Mouse (Mus musculus) olfactory bulb, adult 2 months (tissue): Measurements from ENCODE around the gene Sdccag8.

Experiments used
- CTCF ChIP-seq: fragments of 200-500 bp; IDR thresholded peaks from 2 replicates; pipeline ENCODE4 v1.5.1; 2012; ENCODE audit warnings: low read depth, mild to moderate bottlenecking, low read length, moderate library complexity; ENCODE audit not compliant: insufficient read depth
- POLR2A ChIP-seq: fragments of 200-500 bp; IDR thresholded peaks from 2 replicates; pipeline ENCODE4 v1.6.1; 2012; ENCODE audit warnings: mild to moderate bottlenecking, low read depth, low read length, moderate library complexity; ENCODE audit not compliant: insufficient read depth

DNA sequence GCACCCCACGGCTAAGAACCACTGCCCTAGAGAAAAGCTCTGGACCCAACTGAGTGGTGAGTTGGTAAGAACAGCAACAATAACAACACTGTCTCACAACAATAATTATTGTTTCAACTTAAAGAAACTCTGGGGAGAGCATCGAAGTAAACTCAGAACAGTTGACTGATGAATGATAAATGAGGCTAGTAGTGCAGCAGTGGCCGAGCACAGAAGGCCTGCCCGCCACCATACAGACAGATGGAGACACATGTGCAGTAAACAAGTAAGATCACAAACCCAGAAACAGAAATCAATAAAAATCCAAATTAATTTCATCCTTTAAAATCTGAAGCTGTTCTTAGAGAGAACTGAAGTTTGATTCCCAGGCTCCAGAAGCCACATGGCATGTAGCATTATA lies 225.6 kb downstream of the Sdccag8 start:
- TF ChIP-seq CTCF (no peak), POLR2A (no peak)
